Mouse (Mus musculus): ENCODE measurements around the gene Tmem237.

The Tmem237 gene

DNA sequence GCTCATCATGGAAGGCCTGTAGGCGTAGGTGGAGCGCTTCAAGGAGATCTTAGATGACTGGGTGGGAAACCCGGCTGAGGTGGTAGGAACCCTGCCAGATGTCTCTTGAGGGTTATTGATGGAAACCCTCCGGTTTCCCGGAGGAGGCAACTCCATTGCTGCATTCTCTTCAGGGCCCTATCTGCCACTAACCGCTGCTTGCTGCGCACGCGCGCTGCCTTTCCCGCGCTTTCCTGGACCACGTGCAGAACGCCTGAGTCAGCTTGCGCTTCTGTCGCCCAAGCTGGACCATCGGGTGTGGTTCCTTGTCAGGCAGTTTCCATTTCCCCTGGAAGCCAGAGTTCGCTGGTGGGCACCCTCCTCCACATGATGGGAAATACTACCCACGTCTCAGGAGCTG is 25.5 kb downstream of the Tmem237 start, which contains the start of gene C2cd6:
TSS of gene C2cd6 (minus strand) at position 196 of the 400 bp plus-strand sequence.
- no peak for DNase-seq

GRCm38 (mm10) chr1:59070867-59071266 is 49.3 kb downstream of the Tmem237 start:
- DNase-seq, result peak; percentile 2

- DNase-seq, result peak; percentile 46
These were observed 52.2 kb downstream of the Tmem237 start for GRCm38 (mm10) chr1:59067976-59068375.

- DNase-seq, result peak; percentile 37
These were observed 56.5 kb downstream of the Tmem237 start for GRCm38 (mm10) chr1:59063697-59064096.

GRCm38 (mm10) chr1:59056955-59057354 is 63.3 kb downstream of the Tmem237 start:
- DNase-seq, result no peak

GRCm38 (mm10) chr1:59051306-59051705 is 68.9 kb downstream of the Tmem237 start:
- no peak for DNase-seq

All from retina, postnatal 1 day (tissue).